Mouse (Mus musculus) MEL (cell line): Measurements from ENCODE around the gene Agbl2.

Experiments used
- CHD2 ChIP-seq: IDR thresholded peaks from 2 replicates; pipeline ENCODE4 v1.6.1; 2011; ENCODE audit warnings: low read length, improper control_type of control experiment
- CTCF ChIP-seq, 3 experiments: IDR thresholded peaks in 2 of 3; conservative IDR thresholded peaks in 1 of 3; 2 replicates each; pipeline ENCODE4 v1.5.1; 2011 to 2012; ENCODE audit warnings: low read length in 3 of 3, low read depth in 2 of 3, mild to moderate bottlenecking in 2 of 3, improper control_type of control experiment in 1 of 3, inconsistent platforms in 1 of 3, mixed read lengths in 1 of 3, moderate library complexity in 1 of 3; ENCODE audit not compliant: control insufficient read depth in 1 of 3, insufficient read depth in 1 of 3, poor library complexity in 1 of 3, severe bottlenecking in 1 of 3
- E2F4 ChIP-seq: IDR thresholded peaks from 2 replicates; pipeline ENCODE4 v1.6.1; 2011; ENCODE audit warnings: low read depth, low read length, improper control_type of control experiment, borderline replicate concordance
- EP300 ChIP-seq, 2 experiments: IDR thresholded peaks; 2 replicates each; pipeline ENCODE4 v1.6.1; 2011; ENCODE audit warnings: improper control_type of control experiment in 2 of 2, low read length in 2 of 2, low read depth in 1 of 2, mild to moderate bottlenecking in 1 of 2
- ETS1 ChIP-seq: IDR thresholded peaks from 2 replicates; pipeline ENCODE4 v1.6.1; 2012; ENCODE audit warnings: low read depth, mild to moderate bottlenecking, inconsistent platforms, low read length, improper control_type of control experiment, moderate library complexity
- GABPA ChIP-seq: IDR thresholded peaks from 2 replicates; pipeline ENCODE4 v1.6.1; 2012; ENCODE audit warnings: low read depth, mild to moderate bottlenecking, inconsistent platforms, low read length, improper control_type of control experiment, moderate library complexity
- GATA1 ChIP-seq: IDR thresholded peaks from 2 replicates; pipeline ENCODE4 v1.6.1; 2011; ENCODE audit warnings: low read depth, low read length, improper control_type of control experiment
- POLR2A ChIP-seq, 2 experiments: IDR thresholded peaks; 2 replicates each; pipeline ENCODE4 v1.6.1; 2011 to 2012; ENCODE audit warnings: low read length in 2 of 2, mild to moderate bottlenecking in 2 of 2, control low read depth in 1 of 2, improper control_type of control experiment in 1 of 2, low read depth in 1 of 2, moderate library complexity in 1 of 2; ENCODE audit not compliant: control insufficient read depth in 1 of 2, insufficient read depth in 1 of 2, poor library complexity in 1 of 2
- RAD21 ChIP-seq: IDR thresholded peaks from 2 replicates; pipeline ENCODE4 v1.6.1; 2011; ENCODE audit warnings: mild to moderate bottlenecking, low read depth, low read length, improper control_type of control experiment

DNA sequence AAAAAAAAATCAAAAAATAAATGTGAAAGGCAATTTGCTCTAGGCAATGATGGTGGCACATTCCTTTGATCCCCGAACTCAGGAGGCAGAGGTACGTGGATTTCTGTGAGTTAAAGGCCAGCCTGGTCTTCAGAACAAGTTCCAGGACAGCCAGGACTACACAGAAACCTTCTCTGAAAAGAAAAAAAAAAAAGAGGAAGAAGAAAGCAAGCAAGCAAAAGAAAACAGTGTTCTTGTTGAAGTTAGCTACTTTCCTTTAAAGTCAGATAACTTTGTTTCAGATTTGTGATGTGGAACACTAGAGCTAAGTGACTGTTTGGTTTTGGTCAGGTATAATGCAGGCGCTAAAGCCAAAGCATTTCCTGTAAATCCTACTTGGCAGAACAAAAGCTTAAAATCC is 43.7 kb upstream of the Agbl2 start:
- TF ChIP-seq RAD21, result no peak
- no peak for TF ChIP-seq E2F4
- no peak for TF ChIP-seq POLR2A (IDR thresholded peaks at IDR 0.05; ENCODE audit: control insufficient read depth in 1 of 2, insufficient read depth in 1 of 2, low read depth in 1 of 2, low read length in 2 of 2, poor library complexity in 1 of 2)
- TF ChIP-seq CTCF (IDR thresholded peaks at IDR 0.05 in 2 of 3, conservative IDR thresholded peaks at IDR 0.05 in 1 of 3; ENCODE audit: control insufficient read depth in 1 of 3, insufficient read depth in 1 of 3, low read depth in 2 of 3, low read length in 3 of 3, poor library complexity in 1 of 3, severe bottlenecking in 1 of 3), result no peak
- no peak for TF ChIP-seq EP300 (IDR thresholded peaks at IDR 0.05; ENCODE audit: low read depth in 1 of 2, low read length in 2 of 2)
- TF ChIP-seq GABPA, result no peak
- TF ChIP-seq CHD2, result no peak
- no peak for TF ChIP-seq GATA1
- TF ChIP-seq ETS1, result no peak
